Mouse (Mus musculus) erythroblast, embryonic 14.5 days (primary cell): ENCODE measurements around the gene Atg7.

Experiments
- GATA1 ChIP-seq: IDR thresholded peaks from 2 replicates; pipeline ENCODE4 v1.6.1; 2012; ENCODE audit warnings: low read length, inconsistent platforms, mixed read lengths
- TAL1 ChIP-seq: IDR thresholded peaks from 3 replicates; pipeline ENCODE4 v1.6.1; 2012; ENCODE audit warnings: low read length, inconsistent platforms, mixed read lengths

DNA sequence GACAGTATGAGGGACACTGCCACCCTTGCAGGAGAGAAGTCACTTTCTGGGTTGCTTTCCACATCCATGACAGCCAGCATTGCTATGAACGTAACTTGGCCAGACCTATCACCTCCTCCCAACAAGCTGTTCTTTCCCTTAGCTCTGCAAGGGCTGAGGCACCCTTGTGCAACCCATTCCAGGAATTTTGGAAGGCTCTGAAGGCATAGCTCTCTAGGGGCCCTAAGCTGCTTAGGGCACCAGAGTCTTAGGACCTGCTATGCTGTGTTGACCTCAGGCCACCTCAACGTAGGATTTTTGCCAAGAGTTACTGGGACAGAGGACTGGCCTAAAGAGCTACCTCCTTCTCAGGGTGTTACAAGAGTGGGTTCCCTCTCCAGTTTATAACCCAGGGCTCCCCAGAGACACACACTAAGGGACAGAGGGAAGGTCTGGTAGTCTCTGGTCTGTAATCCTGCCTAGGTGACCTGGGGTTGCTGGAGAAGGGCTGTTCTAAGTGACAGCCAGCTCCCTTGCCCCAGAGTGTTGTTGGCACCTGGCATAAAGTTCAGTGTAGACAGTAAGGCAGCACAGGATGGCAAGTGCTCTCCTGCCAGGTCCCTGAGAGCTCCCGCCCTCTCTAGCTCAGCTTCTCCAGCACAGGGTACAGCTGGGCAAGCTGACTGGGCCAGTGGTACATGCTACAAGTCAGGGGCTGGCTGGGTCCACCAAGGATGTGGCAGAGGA is 215.3 kb downstream of the Atg7 start:
- TF ChIP-seq GATA1: no peak
- TF ChIP-seq TAL1: no peak
